In genomic region chr8:111145460-111146012, GRCm38 (mm10) we compare ENCODE assay signal across 7 mouse cellular contexts. TPM values are rescaled to one million over a fixed set of nuclear protein-coding genes. Genes with fewer than 3 reads are reported as not detected.
DNase-seq lines count a peak whose midpoint lies in the region; ATAC-seq and TF ChIP-seq lines count a peak whose summit lies in the region.
"Not testable (repeated sequence)": the region's sequence is repeated elsewhere in the genome, so short reads cannot be mapped to it uniquely, and the experiment has no call there.

No protein-coding gene starts in this region.

- peak overlapping the region; percentile 85 for H3K4me2 ChIP-seq in embryonic facial prominence, embryonic 12.5 days (replicated peaks)
- H3K4me2 ChIP-seq in limb, embryonic 13.5 days (replicated peaks) = peak overlapping the region; percentile 81
- peak overlapping the region; percentile 82 for H3K4me2 ChIP-seq in midbrain, embryonic 16.5 days (ENCODE audit: low read length)

- not testable (repeated sequence) for H3K79me2 ChIP-seq in heart, adult 2 months (replicated peaks; ENCODE audit: control insufficient read depth, insufficient read depth, low read length)

- not testable (repeated sequence) for H3K36me3 ChIP-seq in embryonic facial prominence, embryonic 12.5 days; limb, embryonic 13.5 days; midbrain, embryonic 16.5 days (ENCODE audit: control insufficient read depth, insufficient read depth, low read length)
- peaks cover 14% of the 10 kb centered on the region for H3K36me3 ChIP-seq in heart, adult 2 months (ENCODE audit: control insufficient read depth, insufficient read depth, low read length)

- H3K9ac ChIP-seq in embryonic facial prominence, embryonic 12.5 days = peak overlapping the region; percentile 78
- peak overlapping the region; percentile 98 for H3K9ac ChIP-seq in heart, adult 2 months (ENCODE audit: low read depth, low read length)
- peak overlapping the region; percentile 82 for H3K9ac ChIP-seq in limb, embryonic 13.5 days
- H3K9ac ChIP-seq in midbrain, embryonic 16.5 days (ENCODE audit: low read depth, low read length) = peak overlapping the region; percentile 85

- under 1% methylated on average over 46 of the region's 74 CpGs for WGBS in embryonic facial prominence, embryonic 12.5 days
- under 1% methylated on average over 60 of the region's 74 CpGs for WGBS in heart, adult 2 months
- under 1% methylated on average over 61 of the region's 74 CpGs for WGBS in limb, embryonic 13.5 days
- under 1% methylated on average over 43 of the region's 74 CpGs for WGBS in midbrain, embryonic 16.5 days

- peak; percentile 97 for DNase-seq in adrenal gland, postnatal 25 days
- peak; percentile 97 for DNase-seq in heart, adult 2 months
- peak; percentile 92 to 93 for DNase-seq in kidney, adult 8-10 months
- peak; percentile 90 to 96 for DNase-seq in spleen, postnatal 10 days (ENCODE audit: low spot score in 2 of 2)

- intact Hi-C loops in heart, adult 2 months (cut with DNase I) = loop anchor here (5.0 kb wide), 1 partner anchor 112 kb away; the partner anchor contains the start of gene Glg1

- not testable (repeated sequence) for TF ChIP-seq EP300 in heart, adult 2 months (IDR thresholded peaks at IDR 0.05; ENCODE audit: insufficient read depth, low read depth, low read length)

- H3K27me3 ChIP-seq in embryonic facial prominence, embryonic 12.5 days; heart, adult 2 months (ENCODE audit: control insufficient read depth, insufficient read depth, low read length); limb, embryonic 13.5 days; midbrain, embryonic 16.5 days (ENCODE audit: control insufficient read depth, insufficient read depth, low read depth, low read length): not testable (repeated sequence)

- 0 out of 2 replicates have a peak overlapping the region, but pooled peaks have one; percentile 30 for H3K27ac ChIP-seq in embryonic facial prominence, embryonic 12.5 days
- peak overlapping the region; percentile 96 for H3K27ac ChIP-seq in heart, adult 2 months
- H3K27ac ChIP-seq in limb, embryonic 13.5 days = not testable (repeated sequence)
- H3K27ac ChIP-seq in midbrain, embryonic 16.5 days (ENCODE audit: low read length) = peak overlapping the region; percentile 74

- not testable (repeated sequence) for TF ChIP-seq CTCF in heart, adult 2 months (IDR thresholded peaks at IDR 0.05)

- ATAC-seq in embryonic facial prominence, embryonic 12.5 days (ENCODE audit: insufficient number of reproducible peaks, insufficient read depth, low FRiP score, low TSS enrichment) = peak; percentile 93
- peak; percentile 93 for ATAC-seq in limb, embryonic 13.5 days (ENCODE audit: low FRiP score, low read depth)
- peak; percentile 91 for ATAC-seq in midbrain, embryonic 16.5 days

- H3K4me1 ChIP-seq in embryonic facial prominence, embryonic 12.5 days; heart, adult 2 months (ENCODE audit: control insufficient read depth, insufficient read depth, low read length): not testable (repeated sequence)
- peaks cover 14% of the 10 kb centered on the region; the same call in 1 of the 2 replicates for H3K4me1 ChIP-seq in limb, embryonic 13.5 days
- peaks cover 11% of the 10 kb centered on the region for H3K4me1 ChIP-seq in midbrain, embryonic 16.5 days (ENCODE audit: control insufficient read depth, insufficient read depth, low read length)

- TF ChIP-seq POLR2A in heart, adult 2 months (IDR thresholded peaks at IDR 0.05; ENCODE audit: insufficient read depth, low read depth, low read length) = peak; percentile 76

- not testable (repeated sequence) for H3K9me3 ChIP-seq in embryonic facial prominence, embryonic 12.5 days; limb, embryonic 13.5 days; midbrain, embryonic 16.5 days (replicated peaks; ENCODE audit: control insufficient read depth, low read length, poor library complexity, severe bottlenecking)

- peak overlapping the region; percentile 64 for H3K4me3 ChIP-seq in embryonic facial prominence, embryonic 12.5 days
- peak overlapping the region; percentile 96 for H3K4me3 ChIP-seq in heart, adult 2 months
- peak overlapping the region; percentile 67 for H3K4me3 ChIP-seq in limb, embryonic 13.5 days
- H3K4me3 ChIP-seq in midbrain, embryonic 16.5 days (ENCODE audit: low read depth, low read length) = peak overlapping the region; percentile 77

RNA-seq across cellular contexts. Expression of gene Pdpr, which starts 51.1 kb away (rescaled TPM):
- total RNA-seq in adrenal gland, postnatal 25 days (2021) = 33.4 and 43.5 TPM in 2 replicates
- polyA plus RNA-seq in embryonic facial prominence, embryonic 12.5 days (2016; fragmentation: Nextera tagmentation; extraction: Ambion mirVana) = 12.8 and 14.3 TPM in 2 replicates
- total RNA-seq in heart, adult 2 months (2021) = 100 to 1,000 TPM in 1 of 2 experiments, 10 to 100 TPM in 1; 88.3 to 114 TPM
- 28.5 and 55.3 TPM in 2 replicates for polyA plus RNA-seq in heart, adult 2 months (2012; rRNA removed)
- 11.4 and 12.8 TPM in 2 replicates for polyA plus RNA-seq in limb, embryonic 13.5 days (2015; fragmentation: Nextera tagmentation; extraction: Ambion mirVana)
- polyA plus RNA-seq in midbrain, embryonic 16.5 days (2015; fragmentation: Nextera tagmentation; extraction: Ambion mirVana) = 7.9 and 10.1 TPM in 2 replicates

RNA-seq across cellular contexts. Expression of gene Clec18a, which starts 53.3 kb away (rescaled TPM):
- not detected in 2 replicates for total RNA-seq in adrenal gland, postnatal 25 days (2021)
- 1.6 and 2.3 TPM in 2 replicates for polyA plus RNA-seq in embryonic facial prominence, embryonic 12.5 days (2016; fragmentation: Nextera tagmentation; extraction: Ambion mirVana)
- total RNA-seq in heart, adult 2 months (2021) = 1 to 10 TPM; 1.1 to 1.3 TPM
- polyA plus RNA-seq in heart, adult 2 months (2012; rRNA removed) = 1.1 and 1.6 TPM in 2 replicates
- not detected in 2 replicates for polyA plus RNA-seq in limb, embryonic 13.5 days (2015; fragmentation: Nextera tagmentation; extraction: Ambion mirVana)
- polyA plus RNA-seq in midbrain, embryonic 16.5 days (2015; fragmentation: Nextera tagmentation; extraction: Ambion mirVana) = 0.26 and 0.47 TPM in 2 replicates
